Mouse (Mus musculus) bone marrow, adult 2 months (tissue): ENCODE measurements at regions not wholly inside any gene's neighbourhood (a gene's known extent, or its start where the extent isn't known, plus 50 kb on each side); places are given as distances from the start of the nearest gene placed in this dataset.

Source experiments
- CTCF ChIP-seq: fragments of 200-500 bp; IDR thresholded peaks from 2 replicates; pipeline ENCODE4 v1.5.1; 2011; ENCODE audit warnings: low read length, control low read depth; ENCODE audit not compliant: control insufficient read depth, insufficient read depth
- POLR2A ChIP-seq: fragments of 200-500 bp; IDR thresholded peaks from 2 replicates; pipeline ENCODE4 v1.6.1; 2011; ENCODE audit warnings: low read depth, mild to moderate bottlenecking, control low read depth, low read length, borderline replicate concordance; ENCODE audit not compliant: control insufficient read depth

DNA sequence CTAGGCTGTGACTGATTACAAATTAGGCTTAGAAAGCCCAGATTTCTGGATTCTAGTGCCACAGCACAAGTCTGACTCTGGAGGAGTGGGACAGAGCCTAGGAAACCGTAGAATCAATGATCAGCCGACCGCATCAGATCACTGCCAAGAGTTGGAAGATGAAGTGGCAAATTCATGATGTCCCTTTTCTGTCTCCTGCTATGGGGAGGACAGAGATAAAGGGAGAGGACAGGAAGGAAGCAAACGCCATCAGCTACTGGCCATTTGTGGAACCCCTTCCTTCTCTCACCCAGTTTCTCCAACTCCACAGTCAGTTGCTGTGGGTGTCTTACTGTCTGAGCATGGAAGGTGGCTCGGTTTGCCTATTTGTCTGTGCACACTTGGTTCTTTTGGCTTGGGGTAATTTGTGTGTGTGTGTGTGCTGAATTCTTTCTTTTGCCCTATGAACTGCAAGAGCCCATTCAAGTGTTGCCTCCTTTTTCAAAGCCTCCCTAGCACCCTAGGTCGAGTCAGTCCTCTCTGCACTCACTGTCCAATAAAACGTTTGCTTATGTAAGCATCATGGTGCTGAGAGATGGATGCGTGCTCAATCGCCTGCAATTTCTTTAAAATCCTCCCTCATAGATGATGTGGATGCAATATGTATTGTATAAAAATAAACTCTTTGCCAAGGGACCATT, 231.7 kb upstream of the Krr1 start:
- TF ChIP-seq CTCF, result no peak
- no peak for TF ChIP-seq POLR2A
